Mouse (Mus musculus): Measurements from ENCODE around the gene Clk3. TPM values are rescaled to one million over a fixed set of nuclear protein-coding genes. Genes with fewer than 3 reads are reported as not detected.

Gene Clk3
- polyA plus RNA-seq (2015; fragmentation: Nextera tagmentation; extraction: Ambion mirVana): 66.7 and 76.8 TPM in 2 replicates

DNA sequence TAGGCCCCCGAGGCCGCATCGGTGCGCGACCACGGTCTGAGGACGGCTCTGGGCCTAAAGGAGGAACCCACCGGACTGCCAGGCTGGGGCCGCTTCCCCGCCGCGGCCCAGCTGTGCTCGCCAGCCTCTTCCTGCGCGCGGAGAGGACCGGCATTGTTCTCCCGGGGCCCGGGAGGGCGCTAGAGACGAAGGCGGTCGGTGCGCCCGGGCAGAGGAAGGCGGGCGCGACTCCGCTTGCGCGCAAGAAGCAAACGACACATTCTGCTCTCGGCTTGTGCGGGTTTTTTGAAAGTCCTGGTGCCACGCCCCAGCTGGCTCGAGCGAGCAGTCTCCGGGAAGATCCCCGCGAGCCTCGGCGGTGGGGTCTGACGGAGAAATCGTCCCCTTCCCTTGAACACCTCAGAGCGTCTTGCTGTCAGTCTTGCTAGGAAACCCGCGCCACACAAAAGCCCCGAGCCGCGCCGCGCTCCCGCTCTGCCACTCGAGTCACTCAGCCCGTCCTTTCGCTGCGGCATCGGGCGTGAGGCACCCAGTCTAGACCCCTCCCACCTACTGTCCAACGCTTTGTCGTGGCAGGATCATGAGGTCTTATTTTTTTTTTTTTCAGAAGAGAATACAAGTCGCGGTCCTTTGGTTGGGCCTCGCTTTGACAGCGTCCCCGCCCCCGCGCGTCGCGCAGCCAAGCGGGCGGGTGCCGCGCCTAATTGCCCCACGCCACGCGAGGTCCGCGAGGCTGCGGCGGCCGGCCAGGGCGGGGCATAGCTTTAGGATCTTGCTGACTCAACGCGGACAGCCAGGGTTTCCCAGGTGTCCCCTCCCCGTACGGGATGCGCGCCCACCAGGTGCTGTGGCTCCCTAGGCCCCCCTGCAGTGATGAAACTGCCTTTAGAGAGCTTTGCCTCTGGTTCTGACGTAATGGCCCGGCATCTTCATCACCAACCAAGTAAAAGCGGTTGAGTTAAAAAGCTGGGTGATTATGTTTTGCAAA lies at the start of gene Clk3:
Clk3 (minus strand) TSS at position 497 of the 988 bp plus-strand sequence.
- peak within 1 kb of the TSS; percentile 97 for H3K4me2 ChIP-seq (ENCODE audit: low read depth, low read length)
- no peaks in the 10 kb centered on the region for H3K27me3 ChIP-seq (ENCODE audit: control insufficient read depth, insufficient read depth, low read length)
- peak within 1 kb of the TSS; percentile 98 for H3K9ac ChIP-seq (ENCODE audit: low read length)
- peak within 1 kb of the TSS; percentile 98 for H3K27ac ChIP-seq (ENCODE audit: low read length)
- H3K4me3 ChIP-seq (replicated peaks; ENCODE audit: low read length): peak within 1 kb of the TSS; percentile 80
- H3K9me3 ChIP-seq (replicated peaks; ENCODE audit: control insufficient read depth, low read length): no peaks in the 10 kb centered on the region
- H3K4me1 ChIP-seq (ENCODE audit: control insufficient read depth, insufficient read depth, low read length): peaks cover 33% of the 10 kb centered on the region
- 0 out of 2 replicates have a peak, but pooled peaks cover under 1% of the 10 kb centered on the region for H3K36me3 ChIP-seq (ENCODE audit: control insufficient read depth, insufficient read depth, low read length)
- ATAC-seq (ENCODE audit: insufficient read depth, low FRiP score): peak; percentile 51
- under 1% methylated on average over 92 of the region's 93 CpGs for WGBS

DNA sequence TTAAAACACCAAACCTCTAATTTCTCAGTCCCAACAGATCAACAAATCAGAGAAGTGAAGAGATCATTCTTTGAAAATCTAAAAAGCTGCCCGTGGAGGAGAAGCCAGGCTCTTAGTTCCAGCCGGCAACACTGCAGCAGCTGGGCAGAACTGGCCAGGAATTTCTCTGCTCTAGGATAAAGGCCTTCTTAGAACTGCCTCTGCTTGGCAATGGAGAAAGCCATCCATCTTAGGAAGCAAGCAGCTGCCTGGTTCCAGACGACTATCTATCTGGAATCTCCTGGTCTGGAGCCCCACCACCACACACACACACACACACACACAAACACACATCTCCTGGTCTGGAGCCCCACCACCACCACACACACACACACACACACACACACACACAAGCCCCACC lies 49.2 kb upstream of the Clk3 start:
- peaks cover 12% of the 10 kb centered on the region; the same call in 1 of the 2 replicates for H3K4me1 ChIP-seq (ENCODE audit: control insufficient read depth, insufficient read depth, low read length)

DNA sequence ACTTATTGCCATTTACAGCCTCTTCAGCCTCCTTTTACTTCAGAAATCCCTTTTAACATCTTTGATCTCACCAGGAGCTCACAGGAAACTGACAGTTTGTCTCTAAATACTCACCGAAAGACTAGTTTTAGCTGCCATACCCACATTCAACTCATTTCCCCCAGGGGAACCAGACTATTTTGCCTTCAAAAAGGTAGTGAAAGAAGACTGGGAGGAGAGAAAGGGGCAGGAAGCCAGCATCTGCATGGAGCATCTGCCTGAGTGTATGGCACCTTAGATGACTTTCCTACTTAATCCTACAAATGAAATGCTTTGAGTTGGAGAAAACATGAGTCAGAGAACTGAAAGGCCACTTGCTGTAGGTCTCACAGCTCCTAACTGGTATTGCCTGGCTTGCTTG lies 48.4 kb upstream of the Clk3 start:
- Histone ChIP-seq H3K36me3 (ENCODE audit: control insufficient read depth, insufficient read depth, low read length) (no peaks in the 10 kb centered on the region), H3K4me2 (ENCODE audit: low read depth, low read length) (no peak overlapping the region), H3K4me1 (ENCODE audit: control insufficient read depth, insufficient read depth, low read length) (peaks cover 12% of the 10 kb centered on the region; the same call in 1 of the 2 replicates), H3K27me3 (ENCODE audit: control insufficient read depth, insufficient read depth, low read length) (no peaks in the 10 kb centered on the region), H3K27ac (ENCODE audit: low read length) (no peak overlapping the region), H3K4me3 (replicated peaks; ENCODE audit: low read length) (no peak overlapping the region), H3K9me3 (replicated peaks; ENCODE audit: control insufficient read depth, low read length) (no peaks in the 10 kb centered on the region), H3K9ac (ENCODE audit: low read length) (no peak overlapping the region)
- WGBS: 58% methylated on average over 1 of the region's 1 CpGs
- no peak for ATAC-seq (ENCODE audit: insufficient read depth, low FRiP score)

More for the DNA sequence above, 49.2 kb upstream of the Clk3 start:
- no peaks in the 10 kb centered on the region for H3K9me3 ChIP-seq (replicated peaks; ENCODE audit: control insufficient read depth, low read length)
- H3K4me2 ChIP-seq (ENCODE audit: low read depth, low read length): no peak overlapping the region
- H3K27ac ChIP-seq (ENCODE audit: low read length): no peak overlapping the region
- H3K27me3 ChIP-seq (ENCODE audit: control insufficient read depth, insufficient read depth, low read length): no peaks in the 10 kb centered on the region
- no peak for ATAC-seq (ENCODE audit: insufficient read depth, low FRiP score)
- no peaks in the 10 kb centered on the region for H3K36me3 ChIP-seq (ENCODE audit: control insufficient read depth, insufficient read depth, low read length)
- H3K9ac ChIP-seq (ENCODE audit: low read length): no peak overlapping the region
- no peak overlapping the region for H3K4me3 ChIP-seq (replicated peaks; ENCODE audit: low read length)
- WGBS: 25% methylated on average over 3 of the region's 3 CpGs

DNA sequence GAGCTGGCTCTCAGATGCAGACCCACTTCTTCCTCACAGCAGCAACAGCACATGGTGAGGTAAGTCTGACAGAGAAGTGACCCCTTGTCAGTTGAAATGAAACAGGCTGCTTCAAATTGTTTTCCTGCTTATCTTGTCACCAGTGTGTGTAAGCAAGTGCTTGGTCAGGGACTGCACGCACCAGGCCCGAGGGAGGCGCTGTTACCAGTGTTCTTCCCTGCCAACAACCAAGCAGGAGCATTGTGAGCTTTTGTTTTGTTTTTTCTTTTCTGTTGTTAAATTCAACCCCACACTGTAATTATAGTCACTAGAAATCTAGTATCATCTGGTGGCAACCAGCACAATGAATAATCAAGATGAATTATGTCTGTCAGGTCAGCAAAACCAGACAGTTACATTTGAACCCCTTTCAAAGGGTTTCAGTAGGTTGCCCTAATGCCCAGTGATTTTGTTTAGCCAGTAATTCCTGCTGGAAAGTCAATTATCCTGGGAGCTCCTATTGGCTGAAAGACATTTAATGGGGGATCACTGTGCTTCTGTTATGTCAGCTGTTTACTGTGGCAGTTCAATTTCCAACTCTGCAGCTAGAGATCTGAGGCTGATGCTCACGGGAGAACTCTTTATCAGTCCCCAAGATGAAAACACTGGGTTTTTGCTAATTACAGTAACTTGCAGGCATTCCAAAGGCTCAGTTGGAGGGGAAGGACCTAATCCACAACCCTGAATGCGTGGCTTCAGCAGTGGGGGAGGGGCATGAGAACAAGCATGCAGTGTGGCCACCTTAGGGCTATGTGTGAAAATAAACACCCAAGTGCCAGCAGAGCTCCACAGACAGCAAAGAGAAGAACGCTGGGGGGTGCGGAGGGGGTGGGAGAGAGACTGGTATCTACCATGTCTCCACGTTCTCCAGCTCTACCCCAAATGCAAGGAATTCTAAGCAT lies 46.4 kb upstream of the Clk3 start:
- WGBS: 39% methylated on average over 8 of the region's 8 CpGs
- H3K27ac ChIP-seq (ENCODE audit: low read length): no peak overlapping the region
- no peak for ATAC-seq (ENCODE audit: insufficient read depth, low FRiP score)

DNA sequence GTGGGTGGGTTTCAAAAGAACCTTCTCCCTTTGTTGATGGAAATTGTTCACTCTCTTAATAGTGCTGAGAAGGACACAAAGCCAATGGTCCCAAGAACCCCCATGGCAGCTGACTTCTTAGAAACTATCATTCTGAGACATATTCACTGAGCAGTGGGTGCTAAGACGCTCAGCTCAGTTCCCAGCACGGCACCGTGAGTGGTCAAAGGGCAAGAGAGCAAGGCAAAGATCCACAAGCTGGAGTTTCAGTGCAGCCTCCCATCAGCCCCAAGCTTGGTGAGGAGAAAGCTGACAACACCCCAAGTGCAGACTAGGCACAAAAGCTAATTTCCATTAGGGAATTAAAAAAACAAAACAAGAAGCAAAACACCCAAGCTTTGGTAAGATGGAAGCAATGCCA lies 45.0 kb upstream of the Clk3 start:
- H3K36me3 ChIP-seq (ENCODE audit: control insufficient read depth, insufficient read depth, low read length): no peaks in the 10 kb centered on the region
- 75% methylated on average over 3 of the region's 3 CpGs for WGBS
- no peaks in the 10 kb centered on the region for H3K27me3 ChIP-seq (ENCODE audit: control insufficient read depth, insufficient read depth, low read length)
- H3K9me3 ChIP-seq (replicated peaks; ENCODE audit: control insufficient read depth, low read length): no peaks in the 10 kb centered on the region
- H3K4me2 ChIP-seq (ENCODE audit: low read depth, low read length): no peak overlapping the region
- H3K27ac ChIP-seq (ENCODE audit: low read length): no peak overlapping the region
- no peak overlapping the region for H3K9ac ChIP-seq (ENCODE audit: low read length)
- H3K4me3 ChIP-seq (replicated peaks; ENCODE audit: low read length): no peak overlapping the region
- H3K4me1 ChIP-seq (ENCODE audit: control insufficient read depth, insufficient read depth, low read length): no peaks in the 10 kb centered on the region
- ATAC-seq (ENCODE audit: insufficient read depth, low FRiP score): no peak

More for the DNA sequence above, 46.4 kb upstream of the Clk3 start:
- Histone ChIP-seq H3K4me3 (replicated peaks; ENCODE audit: low read length) (no peak overlapping the region), H3K9ac (ENCODE audit: low read length) (no peak overlapping the region), H3K27me3 (ENCODE audit: control insufficient read depth, insufficient read depth, low read length) (no peaks in the 10 kb centered on the region), H3K4me2 (ENCODE audit: low read depth, low read length) (no peak overlapping the region), H3K4me1 (ENCODE audit: control insufficient read depth, insufficient read depth, low read length) (0 out of 2 replicates have a peak, but pooled peaks cover 3% of the 10 kb centered on the region), H3K36me3 (ENCODE audit: control insufficient read depth, insufficient read depth, low read length) (no peaks in the 10 kb centered on the region), H3K9me3 (replicated peaks; ENCODE audit: control insufficient read depth, low read length) (no peaks in the 10 kb centered on the region)

DNA sequence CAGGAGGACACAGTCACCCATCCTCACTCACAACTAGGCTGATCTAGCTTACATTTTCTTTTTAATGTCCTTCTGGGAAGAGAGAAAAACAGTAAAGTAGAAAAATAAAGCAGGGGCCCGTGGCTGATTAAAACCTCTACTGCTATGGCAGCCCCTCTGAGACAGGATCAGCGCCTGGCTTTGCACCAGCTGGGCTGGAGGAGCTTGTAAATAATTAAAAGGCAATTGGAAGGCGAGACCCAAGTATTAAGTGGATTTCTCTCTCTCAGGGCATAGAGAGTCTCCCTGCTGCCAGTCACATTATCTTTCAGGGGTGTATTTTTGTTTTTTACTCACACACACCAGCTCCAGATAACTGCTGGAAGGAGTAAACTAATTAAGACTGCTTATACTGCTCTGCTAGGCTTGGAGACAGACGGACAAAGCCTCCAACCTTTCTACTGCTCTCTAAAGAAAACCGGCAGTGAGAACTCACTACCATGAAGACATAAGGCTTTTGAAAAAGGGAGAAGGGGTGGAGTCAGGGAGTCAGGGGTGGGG lies 43.2 kb upstream of the Clk3 start:
- Histone ChIP-seq H3K9ac (ENCODE audit: low read length) (no peak overlapping the region), H3K4me2 (ENCODE audit: low read depth, low read length) (no peak overlapping the region), H3K4me1 (ENCODE audit: control insufficient read depth, insufficient read depth, low read length) (0 out of 2 replicates have a peak, but pooled peaks cover under 1% of the 10 kb centered on the region), H3K4me3 (replicated peaks; ENCODE audit: low read length) (no peak overlapping the region), H3K27me3 (ENCODE audit: control insufficient read depth, insufficient read depth, low read length) (no peaks in the 10 kb centered on the region), H3K36me3 (ENCODE audit: control insufficient read depth, insufficient read depth, low read length) (no peaks in the 10 kb centered on the region), H3K27ac (ENCODE audit: low read length) (no peak overlapping the region), H3K9me3 (replicated peaks; ENCODE audit: control insufficient read depth, low read length) (no peaks in the 10 kb centered on the region)
- 62% methylated on average over 5 of the region's 5 CpGs for WGBS
- no peak for ATAC-seq (ENCODE audit: insufficient read depth, low FRiP score)

DNA sequence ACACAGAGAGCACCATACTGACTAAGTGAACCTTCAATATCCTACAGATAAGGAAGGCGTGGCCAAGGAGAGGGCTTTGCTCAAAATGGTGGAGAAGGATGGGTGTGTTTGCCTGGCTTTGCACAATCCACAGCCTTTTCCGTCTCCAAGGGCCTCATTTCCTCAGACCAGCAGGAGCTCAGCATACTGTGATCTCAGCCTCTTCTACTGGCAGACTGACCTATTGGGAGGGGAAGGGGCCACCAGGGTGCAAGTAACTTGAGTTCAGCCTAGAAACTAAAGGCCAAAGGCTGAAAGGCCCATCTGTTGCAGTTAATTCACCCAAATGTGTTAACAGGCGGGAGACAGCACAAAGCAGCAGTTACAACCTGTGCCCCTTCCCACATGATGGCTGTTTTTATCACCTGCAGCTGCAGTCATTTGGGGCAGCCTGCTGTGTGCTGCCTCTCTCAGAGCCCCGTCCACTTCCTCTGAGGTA lies 41.6 kb upstream of the Clk3 start:
- H3K4me3 ChIP-seq (replicated peaks; ENCODE audit: low read length): no peak overlapping the region
- no peak overlapping the region for H3K27ac ChIP-seq (ENCODE audit: low read length)
- H3K36me3 ChIP-seq (ENCODE audit: control insufficient read depth, insufficient read depth, low read length): no peaks in the 10 kb centered on the region
- ATAC-seq (ENCODE audit: insufficient read depth, low FRiP score): no peak
- H3K27me3 ChIP-seq (ENCODE audit: control insufficient read depth, insufficient read depth, low read length): no peaks in the 10 kb centered on the region
- no peak overlapping the region for H3K4me2 ChIP-seq (ENCODE audit: low read depth, low read length)
- no peaks in the 10 kb centered on the region for H3K9me3 ChIP-seq (replicated peaks; ENCODE audit: control insufficient read depth, low read length)
- H3K4me1 ChIP-seq (ENCODE audit: control insufficient read depth, insufficient read depth, low read length): 0 out of 2 replicates have a peak, but pooled peaks cover 8% of the 10 kb centered on the region
- H3K9ac ChIP-seq (ENCODE audit: low read length): no peak overlapping the region
- WGBS: 67% methylated on average over 4 of the region's 4 CpGs

DNA sequence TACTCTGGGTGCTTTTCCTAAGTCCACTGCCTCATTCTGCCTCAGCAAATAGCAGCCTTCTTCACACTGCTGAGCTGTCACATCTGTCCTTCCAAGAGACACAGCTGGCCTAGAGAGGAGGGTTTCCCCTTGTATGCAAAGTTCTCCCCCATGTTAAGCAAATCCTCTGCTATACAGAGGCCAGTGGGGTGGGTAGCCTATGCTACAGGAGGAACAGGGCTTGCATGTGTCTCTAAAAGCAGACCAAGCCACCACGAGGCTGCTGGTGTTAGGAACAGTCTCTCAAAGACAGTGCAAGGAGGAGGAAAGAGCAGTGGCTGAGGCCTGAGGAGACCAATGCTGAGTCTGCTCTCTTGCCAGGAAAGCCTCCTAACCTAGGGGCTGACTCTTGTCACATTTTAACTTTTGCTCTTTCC lies 40.4 kb upstream of the Clk3 start:
- H3K4me1 ChIP-seq (ENCODE audit: control insufficient read depth, insufficient read depth, low read length): 0 out of 2 replicates have a peak, but pooled peaks cover 8% of the 10 kb centered on the region
- no peak overlapping the region for H3K4me2 ChIP-seq (ENCODE audit: low read depth, low read length)
- no peaks in the 10 kb centered on the region for H3K27me3 ChIP-seq (ENCODE audit: control insufficient read depth, insufficient read depth, low read length)
- WGBS: 45% methylated on average over 1 of the region's 1 CpGs
- H3K4me3 ChIP-seq (replicated peaks; ENCODE audit: low read length): no peak overlapping the region
- H3K27ac ChIP-seq (ENCODE audit: low read length): no peak overlapping the region
- H3K9me3 ChIP-seq (replicated peaks; ENCODE audit: control insufficient read depth, low read length): no peaks in the 10 kb centered on the region
- no peak for ATAC-seq (ENCODE audit: insufficient read depth, low FRiP score)
- H3K9ac ChIP-seq (ENCODE audit: low read length): no peak overlapping the region
- H3K36me3 ChIP-seq (ENCODE audit: control insufficient read depth, insufficient read depth, low read length): no peaks in the 10 kb centered on the region
